Mouse (Mus musculus) spleen, postnatal 4 days (tissue): ENCODE data around the gene Rnf150.
"Not testable (repeated sequence)": the region's sequence is repeated elsewhere in the genome, so short reads cannot be mapped to it uniquely, and the experiment has no call there.

ENCODE experiments used
- DNase-seq, 2 experiments: peaks; one replicate each; pipeline ENCODE4 v3.0.0; 2022; ENCODE audit warnings: low spot score in 2 of 2

The Rnf150 gene

DNA sequence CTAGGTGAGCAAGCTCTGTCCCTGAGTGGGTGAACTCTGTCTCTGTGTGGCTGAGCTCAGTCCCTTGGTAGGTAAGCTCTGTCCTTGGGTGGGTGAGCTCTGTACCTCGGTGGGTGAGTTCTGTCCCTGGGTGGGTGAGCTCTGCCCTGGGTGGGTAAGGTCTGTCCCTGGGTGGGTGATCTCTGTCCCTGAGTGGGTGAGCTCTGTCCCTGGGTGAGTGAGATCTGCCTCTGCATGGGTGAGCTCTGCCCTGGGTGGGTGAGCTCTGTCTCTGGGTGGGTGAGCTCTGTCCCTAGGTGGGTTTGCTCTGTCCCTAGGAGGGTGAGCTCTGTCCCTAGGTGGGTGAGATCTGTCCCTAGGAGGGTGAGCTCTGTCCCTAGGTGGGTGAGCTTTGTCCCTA lies 213.5 kb downstream of the Rnf150 start:
- DNase-seq: no peak

DNA sequence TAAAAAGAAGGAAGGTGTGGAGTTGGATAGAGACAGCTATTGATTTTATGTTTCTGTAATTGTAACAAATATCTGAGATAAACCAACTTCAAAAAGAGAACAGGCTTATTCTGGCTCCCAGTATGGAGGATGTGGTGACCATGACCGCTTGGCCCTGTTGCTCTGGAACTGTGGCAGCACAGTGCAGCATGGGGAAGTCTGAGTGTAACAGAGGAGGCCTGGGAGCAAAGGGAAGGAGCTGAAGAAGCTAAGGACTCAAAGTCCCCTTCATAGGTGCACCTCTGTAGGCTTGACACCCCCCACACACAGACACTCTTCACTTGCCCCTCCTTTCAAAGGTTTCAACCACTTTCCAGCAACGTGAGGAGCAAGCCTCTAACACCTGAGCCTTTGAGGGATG lies 214.2 kb downstream of the Rnf150 start:
- no peak for DNase-seq

DNA sequence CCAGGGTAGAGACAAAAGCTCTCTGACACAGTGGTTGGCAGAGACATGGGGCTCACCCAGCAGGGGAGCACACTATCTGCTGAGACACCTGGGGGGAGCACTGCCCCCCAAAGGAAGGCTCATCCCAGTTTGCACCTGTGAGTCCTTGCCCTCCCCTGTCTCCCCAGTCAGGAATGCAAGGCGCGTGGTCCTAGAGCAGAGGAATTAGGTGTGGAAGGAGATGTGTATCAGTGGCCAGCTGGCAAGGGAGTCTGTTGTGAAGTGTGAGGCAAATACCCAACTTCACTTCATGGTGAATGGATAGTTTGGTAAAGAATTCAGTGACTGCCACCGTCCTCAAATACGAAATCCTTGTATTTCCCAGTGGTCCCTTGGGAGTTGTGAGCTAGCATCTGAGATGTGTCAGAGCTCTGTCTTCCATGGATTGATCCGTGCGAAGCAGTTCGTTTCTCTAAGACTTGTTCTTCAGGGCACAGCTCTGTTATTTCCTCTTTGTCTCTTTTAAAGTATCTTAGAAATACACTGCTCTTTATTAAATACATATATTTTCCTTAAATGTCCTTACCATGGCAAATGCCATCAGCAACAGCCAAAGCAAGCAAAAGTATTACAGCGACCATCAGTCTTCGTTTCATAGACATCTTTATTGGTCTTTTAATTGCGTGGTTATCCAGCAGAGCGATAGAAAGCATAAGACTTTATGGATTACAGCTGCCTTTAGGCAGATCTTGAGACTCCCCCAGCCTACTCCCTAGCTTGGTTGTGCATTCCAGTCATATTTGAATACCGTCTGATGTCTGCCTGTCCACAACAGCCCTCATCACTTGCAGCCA lies 215.8 kb downstream of the Rnf150 start:
- no peak for DNase-seq

DNA sequence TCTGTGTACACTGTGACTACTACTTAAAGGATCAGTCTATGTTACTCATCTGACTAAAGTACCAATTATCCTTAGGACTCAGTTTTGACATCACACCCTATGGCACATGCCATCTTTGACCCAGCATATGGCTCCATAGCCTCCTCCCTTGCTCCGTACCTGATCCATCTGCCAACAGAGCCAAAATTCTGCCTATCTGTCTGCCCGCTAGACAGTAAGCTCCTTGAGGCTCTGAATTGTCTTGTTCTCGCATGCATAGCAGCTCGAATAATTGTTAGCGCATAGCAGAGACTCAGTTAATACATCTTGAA lies 216.3 kb downstream of the Rnf150 start:
- DNase-seq: no peak

DNA sequence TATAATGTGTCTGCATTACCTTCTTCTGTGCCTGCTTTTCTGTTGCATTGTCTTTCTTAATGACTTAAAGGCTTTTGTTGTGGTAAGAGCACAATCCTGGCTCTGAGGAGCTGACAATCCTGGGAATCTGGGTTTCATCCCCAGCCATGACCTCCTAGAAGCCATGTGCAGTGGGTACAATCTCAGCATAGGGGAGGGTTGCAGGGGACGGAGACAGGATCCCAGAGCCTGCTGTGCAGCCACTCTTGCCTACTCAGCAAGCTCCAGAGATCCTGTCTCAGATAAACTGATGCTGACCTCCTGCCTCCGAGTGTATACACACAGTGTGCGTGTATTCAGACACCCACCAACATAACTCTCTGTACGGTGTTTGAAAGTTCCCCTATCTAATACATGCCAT lies 218.1 kb downstream of the Rnf150 start:
- DNase-seq: no peak

DNA sequence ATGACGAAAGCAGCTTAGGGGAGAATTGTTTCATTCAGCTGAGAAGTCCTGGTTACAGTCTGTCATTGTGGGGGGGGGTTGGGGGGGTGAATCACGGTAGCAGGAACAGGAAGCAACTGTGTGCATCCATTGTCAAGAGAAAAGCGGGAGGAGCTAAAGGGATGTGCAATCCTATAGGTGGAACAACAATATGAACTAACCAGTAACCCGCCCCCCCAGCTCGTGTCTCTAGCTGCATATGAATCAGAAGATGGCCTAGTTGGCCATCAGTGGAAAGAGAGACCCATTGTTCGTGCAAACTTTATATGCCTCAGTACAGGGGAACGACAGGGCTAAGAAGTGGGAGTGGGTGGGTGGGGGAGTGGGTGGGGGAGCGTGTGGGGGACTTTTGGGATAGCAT lies 218.7 kb downstream of the Rnf150 start:
- not testable (repeated sequence) for DNase-seq

DNA sequence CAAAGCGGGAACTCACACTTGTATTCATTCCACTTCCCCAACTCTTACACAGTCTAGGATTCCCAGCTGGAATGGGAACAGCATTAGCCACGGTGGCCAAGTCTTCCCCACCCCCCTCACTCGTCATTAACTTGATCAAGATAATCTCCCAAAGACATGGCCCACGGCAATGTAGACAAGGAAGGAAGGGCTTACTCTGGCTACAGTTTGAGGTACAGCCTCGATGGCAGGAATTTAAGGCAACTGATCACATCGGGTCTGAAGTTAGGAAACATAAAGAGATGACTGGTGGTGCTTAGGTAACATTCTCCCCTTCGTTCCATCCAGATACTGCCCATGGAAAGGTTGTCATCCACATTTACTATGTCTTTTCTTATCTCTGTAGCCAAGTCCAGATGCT lies 219.1 kb downstream of the Rnf150 start:
- no peak for DNase-seq

DNA sequence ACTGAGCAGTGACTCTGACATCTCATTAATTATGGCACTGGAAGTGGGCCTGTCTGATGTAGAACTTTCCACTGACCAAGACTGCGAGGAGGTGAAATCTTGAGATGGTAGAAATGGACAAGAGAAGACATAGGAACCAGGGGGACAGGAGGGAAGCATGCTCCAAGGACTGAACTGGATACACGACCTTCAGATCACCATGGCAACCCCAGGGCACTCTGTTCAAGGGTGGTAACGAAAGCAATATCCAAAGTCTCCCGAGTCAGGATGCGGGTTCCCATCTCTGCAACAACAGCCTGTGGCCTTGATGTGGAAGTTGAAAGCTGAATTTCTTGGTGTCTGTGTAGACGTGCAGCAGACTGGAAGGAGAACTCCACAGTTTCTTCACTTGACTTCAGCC lies 220.3 kb downstream of the Rnf150 start:
- DNase-seq: no peak

DNA sequence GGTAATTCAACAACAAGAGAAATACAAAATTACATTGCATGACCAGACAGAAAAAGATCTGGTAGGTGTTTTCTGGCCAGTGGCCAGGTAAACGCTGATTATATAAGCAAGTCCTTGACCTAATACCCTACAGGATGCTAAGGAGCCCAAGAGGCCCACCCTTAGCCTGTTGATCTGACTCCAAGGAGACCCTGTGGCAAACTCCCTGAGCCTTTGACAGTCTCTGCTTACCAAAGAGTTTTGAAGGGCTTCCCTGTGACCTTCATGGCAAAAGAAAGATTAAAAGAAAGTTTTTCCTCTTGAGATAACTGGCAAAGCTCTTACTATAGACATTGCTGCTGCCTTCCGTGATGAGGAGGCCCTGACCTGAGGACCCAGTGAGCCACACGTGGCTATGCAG lies 222.4 kb downstream of the Rnf150 start:
- DNase-seq: no peak

DNA sequence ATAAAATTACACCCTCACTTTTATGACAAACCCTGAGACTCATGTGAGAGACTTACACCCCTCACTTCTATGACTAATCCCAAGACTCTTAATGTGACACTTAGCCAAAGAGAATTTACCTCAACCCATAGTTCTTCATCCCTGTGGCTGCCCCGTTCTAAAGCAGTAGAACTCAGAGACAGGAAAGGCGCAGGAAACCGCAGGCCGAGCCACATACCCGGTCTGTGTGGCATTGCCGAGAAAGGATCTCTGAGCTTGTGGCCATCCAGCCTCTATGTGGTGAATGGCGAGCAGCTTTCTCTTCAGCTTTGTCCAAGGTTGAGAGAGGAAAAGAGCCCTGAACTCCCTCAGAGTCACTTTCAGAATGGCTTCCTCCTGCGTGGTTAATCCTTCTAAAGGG lies 223.5 kb downstream of the Rnf150 start:
- DNase-seq: no peak

DNA sequence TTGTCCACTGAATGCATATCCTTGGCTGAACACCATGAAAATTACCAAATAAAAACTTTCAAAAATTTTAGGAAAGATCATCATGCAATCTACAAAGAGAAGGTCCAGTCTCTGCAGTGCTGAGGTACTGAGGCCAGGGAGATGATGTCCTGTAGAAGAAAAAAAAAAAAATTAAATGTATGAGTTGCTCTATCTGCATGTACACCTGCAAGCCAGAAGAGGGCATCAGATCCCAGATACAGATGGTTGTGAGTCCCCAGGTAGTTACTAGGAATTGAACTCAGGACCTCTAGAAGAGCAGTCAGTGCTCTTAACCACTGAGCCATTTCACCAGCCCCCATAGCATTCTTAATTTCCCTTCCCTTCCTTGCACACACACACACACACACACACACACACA lies 224.4 kb downstream of the Rnf150 start:
- no peak for DNase-seq

DNA sequence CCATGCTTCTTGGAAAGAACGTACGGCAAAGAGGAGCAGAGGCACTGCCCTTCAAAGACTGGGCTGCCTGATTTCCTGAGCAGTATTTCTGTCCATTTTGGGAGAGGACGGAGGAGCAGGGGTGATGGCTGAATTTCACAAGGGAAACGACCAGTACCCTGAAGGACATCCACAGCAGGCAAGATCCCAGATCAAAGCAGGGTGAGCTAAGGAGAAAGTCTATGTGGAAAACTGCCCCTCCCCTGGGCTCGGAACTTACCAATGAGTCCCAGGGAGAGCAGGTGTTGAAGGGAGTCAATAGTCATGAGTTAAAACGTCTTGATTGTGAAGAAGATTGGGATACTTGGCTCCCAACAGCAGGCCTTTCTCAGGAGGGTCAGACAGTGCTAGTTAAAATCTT lies 225.0 kb downstream of the Rnf150 start:
- no peak for DNase-seq

DNA sequence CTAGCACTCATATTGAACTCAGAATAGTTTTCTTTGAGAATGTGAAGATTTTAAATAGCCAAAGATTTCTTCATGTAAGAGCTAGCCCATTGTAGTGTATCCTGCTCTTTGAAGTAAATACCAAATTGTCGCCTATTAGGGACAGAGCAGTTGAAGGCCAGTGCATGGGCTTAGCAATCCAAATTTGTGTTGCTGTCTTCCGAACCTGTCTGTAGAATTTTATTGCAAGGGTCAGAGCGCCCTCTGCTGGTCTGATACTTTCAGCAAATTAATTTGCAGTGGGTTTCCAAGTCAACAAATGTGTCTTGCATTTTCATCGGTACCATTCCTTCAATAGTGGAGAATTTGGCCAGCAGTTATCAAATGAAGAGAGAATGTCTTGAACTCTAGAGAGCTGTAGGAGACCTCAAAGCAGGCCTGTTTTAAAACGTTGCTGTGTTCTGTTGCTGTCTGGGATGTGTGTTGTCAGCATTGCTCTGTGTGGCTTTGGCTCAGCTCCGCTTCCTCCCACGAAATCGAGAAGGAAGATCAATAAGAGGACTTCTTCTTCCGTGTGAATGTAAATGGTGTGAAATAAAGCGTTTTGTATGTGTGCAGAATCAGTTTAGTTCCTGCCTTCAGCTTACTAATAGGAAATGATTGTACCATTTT lies 226.3 kb downstream of the Rnf150 start:
- peak; percentile 70 to 89 for DNase-seq

DNA sequence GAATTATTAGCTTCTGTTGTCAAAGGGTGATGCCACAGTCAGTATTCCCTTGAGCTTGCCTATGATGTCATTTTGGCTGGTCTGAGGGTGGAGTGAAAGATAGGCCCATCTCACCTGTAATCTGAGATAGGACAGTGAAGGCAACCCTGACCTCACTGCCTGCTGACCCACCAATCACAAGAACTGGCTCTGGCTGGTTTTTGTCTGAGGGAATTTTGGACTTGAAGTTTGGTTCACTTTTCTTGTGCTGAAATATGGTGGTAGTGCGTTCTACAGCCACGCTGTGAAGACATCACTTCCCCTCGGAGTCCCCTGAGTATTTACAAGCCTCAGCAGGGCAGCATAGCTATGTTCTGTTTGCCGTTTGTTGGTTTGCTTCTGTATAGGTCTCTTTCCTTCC lies 227.3 kb downstream of the Rnf150 start:
- DNase-seq: no peak

DNA sequence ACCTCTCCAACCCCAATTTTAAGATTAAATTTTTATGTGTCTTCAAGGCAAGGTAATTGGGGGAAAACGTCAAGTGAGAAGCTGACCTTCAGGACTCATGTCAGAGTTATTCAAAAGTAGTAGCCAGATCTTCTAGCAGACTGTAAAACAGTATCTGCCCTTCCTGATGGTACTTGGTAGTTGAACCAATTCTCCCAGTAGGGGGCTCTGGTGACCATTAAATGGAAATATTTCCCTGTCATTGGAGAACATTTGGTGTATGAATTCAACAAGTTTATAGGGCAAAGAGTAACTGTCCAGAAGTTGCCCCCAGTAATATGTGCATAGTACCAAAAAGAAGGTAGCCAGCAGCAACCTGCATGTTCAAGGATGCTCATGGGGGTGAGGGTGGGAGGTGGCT lies 236.9 kb downstream of the Rnf150 start:
- peak in 1 of 2 experiments; percentile 57 for DNase-seq

DNA sequence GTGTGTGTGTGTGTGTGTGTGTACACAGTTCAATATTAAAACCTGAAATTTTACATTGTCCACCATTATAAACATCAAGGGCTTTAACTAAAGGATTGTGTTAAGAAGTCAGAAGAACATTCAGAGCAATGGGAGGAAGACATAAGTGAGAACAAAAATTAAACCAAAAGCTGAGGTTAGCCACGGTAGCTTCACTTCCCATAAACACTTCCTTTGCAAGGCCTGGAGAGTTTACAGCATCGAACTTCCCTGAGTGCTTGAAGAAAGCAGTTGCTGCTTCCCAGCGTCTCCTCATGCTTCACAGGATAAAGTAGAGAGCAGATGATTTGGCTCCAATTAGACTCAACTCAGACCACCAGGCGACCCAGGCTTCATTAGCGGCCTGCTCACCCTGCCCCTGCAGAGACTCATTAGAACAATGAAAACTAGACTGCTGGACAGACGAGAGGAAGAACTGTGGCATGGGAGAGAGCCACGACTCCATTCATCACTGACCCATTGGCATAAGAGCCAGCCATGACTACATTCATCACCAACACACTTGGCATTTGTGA lies 239.9 kb downstream of the Rnf150 start:
- DNase-seq: peak in 1 of 2 experiments; percentile 51

DNA sequence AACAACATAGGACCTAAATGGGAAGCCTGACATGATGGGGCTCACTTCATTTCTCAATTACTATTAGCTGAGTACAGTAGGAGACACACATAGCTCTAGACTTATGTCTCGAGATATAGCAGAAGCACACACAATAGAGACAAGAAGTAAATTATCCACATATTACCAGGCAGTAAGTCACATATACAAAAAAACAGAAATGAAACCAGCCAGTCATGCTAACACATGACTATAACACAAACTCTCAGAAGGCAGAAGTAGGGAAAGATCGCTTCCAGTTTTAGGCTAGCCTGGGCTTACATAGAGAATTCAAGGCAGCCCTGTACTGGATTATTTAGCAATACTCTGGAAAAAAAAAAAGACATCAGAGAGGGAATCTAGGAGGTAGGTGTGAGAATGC lies 240.8 kb downstream of the Rnf150 start:
- DNase-seq: no peak

DNA sequence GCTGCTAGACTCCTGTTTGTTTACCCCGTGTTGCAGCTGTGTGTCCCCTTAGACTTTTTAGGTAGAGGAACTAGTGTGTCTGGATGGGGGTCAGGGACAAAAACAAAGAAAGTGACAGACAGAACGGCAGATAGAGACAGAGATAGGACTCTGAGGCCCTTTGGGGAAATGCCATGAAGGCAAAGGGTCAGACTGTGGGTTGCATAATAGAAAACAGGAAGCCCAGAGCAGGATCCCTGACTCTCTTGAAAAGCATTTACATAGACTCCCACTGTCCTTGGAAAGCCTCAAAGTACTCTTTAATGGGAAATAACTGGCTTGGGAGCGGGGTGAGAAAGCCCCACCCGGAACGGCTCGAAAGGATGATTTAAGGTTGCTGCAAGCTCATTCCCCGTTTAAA lies 246.6 kb downstream of the Rnf150 start:
- peak in 1 of 2 experiments; percentile 38 for DNase-seq

DNA sequence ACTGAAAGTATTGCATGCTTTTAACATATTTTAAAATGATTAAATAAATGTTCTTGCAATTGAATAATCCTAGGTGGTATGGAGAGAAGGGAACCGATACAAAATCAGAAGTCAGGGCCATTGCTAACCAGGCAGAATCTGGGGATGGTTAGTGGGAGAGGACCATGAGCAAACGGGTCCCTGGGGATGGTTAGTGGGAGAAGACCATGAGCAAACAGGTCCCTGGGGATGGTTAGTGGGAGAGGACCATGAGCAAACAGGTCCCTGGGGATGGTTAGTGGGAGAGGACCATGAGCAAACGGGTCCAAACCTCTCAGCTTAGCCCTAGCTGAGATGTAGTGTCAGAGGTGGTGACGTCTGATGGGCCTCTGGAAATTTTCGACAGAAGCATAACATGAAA lies 247.0 kb downstream of the Rnf150 start:
- peak in 1 of 2 experiments; percentile 44 for DNase-seq

DNA sequence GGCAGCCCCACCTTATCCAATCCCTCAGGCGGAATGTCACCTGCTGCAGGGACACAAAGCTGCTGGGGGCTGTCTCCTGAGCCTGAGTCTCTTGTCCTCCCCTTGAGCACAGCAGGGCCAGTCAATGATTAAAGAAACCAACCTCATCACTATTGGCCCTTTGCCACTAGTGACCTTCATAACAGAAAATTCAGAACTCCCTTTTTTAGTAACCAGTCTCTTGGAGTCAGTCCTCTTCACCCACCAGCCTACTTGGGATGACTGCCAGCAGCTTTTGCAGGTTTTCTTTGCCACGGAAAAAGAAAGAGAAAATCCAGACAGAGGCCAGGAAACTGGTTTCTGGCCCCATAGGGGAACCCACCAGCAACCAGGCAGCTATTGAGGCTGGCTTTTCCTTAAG lies 271.9 kb downstream of the Rnf150 start:
- no peak for DNase-seq

DNA sequence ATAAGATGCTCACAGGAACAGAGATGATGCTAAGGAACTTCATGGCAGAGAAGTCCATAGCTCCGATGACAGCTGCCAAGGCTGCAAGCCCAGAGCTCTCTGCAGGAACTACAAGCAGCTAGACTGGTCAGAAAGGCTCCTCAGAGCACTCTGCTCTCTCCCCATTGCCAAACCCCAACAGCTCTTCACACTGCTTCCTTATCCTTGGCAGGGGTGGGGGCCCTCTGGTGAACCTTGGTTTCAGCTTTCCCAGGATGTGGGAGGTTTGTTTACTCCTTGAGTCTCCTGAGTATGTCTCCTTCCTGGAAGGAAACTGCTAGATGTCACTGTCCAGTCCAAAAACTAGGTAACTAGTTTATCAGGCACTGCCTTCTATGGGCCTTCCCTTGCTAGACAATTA lies 276.9 kb downstream of the Rnf150 start:
- no peak for DNase-seq

DNA sequence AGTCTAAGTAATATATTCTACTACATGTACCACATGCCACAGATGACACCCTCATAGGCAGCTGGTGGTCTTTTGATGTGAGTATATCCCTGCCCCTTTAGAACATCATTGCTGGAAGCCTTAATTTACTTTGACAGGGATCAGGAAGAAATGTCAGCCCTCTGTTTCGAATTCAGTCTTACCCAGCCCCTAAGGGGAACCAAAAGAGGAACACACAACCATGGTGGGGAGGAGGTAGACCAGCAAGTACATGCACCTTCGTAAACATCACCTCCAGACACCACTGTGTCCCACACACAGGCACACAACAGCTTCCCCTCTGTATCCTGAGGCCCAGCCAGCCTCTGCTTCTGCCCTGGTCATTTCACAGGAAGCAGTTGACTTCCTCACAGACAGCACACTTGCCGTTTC lies 277.6 kb downstream of the Rnf150 start:
- peak in 1 of 2 experiments; percentile 23 for DNase-seq
